Mouse (Mus musculus): ENCODE measurements around the gene Dok7.

Gene Dok7

DNA sequence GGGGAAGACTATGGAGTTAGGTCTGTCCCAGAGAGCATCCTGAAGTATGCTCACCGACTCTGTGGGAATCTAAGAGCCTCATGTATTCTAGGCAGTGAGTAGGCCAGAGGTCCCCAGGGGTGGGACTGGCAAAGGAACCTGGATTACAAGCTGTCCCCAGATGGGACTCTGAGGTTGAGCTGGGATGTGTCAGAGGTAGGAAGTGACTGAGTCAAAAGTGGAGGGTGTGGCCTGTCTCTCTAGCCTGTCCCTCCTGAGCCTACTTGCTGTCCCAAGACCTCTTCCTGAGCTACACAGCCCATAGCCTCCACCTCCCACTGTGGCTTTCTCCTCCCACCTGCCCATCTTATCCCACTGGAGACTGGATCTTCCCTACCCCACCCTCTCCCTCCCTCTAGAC, 1.6 kb downstream of the Dok7 start:
- no peak for DNase-seq

DNA sequence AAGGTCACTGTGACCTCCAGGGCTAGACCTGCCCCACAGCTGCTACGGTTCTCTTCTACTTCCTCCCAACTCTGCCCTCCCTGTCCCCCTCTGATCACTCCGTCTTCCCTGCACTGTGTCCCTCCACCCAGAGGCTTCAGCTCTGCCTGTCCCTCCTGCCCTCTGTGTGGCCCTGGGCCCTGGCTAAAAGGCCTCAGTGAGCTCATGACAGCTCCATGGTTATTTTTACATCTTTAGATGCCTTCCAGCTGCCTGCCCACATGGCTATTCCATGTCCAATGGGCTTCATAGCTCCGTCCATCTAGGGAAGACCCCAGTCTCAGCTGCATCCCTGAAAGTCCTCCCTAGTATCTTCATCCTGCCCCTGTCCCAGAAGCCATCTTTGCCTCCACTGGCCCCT, 3.5 kb downstream of the Dok7 start:
- no peak for DNase-seq

DNA sequence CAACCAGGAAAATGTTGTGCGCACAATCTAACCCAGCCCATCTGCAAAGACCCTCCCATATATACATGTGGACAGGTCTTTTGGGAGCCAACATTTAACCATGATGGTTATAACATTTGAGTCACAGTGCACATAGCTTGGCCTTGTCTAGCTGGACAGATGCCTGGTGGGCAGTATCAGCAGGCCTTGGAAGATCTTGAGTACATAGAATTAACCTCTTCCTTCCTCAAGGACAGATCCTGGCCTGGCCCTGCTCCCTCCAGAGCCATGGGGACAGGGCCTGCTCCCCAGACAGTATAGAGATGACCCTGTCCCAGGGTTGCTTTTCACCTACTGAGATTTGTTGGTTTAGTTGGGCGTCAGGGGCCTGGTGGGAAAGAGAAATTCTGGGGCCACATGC, 13.3 kb downstream of the Dok7 start:
- DNase-seq: no peak

DNA sequence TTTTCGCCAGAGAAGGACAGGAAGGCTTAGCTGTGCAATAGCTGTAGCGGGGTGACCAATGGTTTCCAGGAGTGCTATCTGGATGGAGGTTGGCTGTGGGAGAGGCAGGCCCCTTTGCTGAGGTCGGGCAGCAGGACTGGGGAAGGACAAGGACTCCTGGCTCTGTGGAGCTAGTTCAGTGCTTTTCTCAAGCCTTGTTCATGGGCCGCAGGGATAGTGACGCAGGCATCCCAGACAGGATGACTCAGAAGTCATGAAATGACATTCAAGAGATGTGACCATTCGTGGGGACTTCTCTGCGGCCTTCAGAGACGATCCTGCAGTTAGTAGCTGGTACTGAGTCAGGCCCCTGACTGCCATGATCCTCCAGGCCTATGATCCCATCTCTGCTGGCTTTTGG, 13.7 kb downstream of the Dok7 start:
- DNase-seq: no peak

GRCm38 (mm10) chr5:35070953-35071352, 14.4 kb downstream of the Dok7 start:
- DNase-seq: no peak

DNA sequence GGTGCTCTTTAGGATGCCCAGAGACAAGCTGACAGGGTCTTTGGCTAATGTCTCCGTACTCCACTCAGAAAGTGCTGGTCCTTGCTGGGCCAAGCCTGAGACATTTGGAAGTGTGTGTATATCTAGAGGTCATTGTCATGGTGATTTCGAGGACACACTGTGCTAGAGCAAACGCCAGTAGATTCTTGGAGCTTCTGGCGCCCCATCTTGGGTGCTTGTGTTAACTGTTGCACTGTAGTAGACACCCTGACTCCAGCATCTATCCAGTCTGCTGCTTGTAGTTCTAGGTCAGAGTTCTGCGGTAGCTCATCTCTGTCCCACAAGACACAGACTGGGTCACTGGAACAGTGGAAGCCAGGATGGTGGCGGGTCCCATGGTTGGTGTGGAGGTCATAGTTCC, 15.3 kb downstream of the Dok7 start:
- DNase-seq: no peak

- DNase-seq: no peak
Observed at GRCm38 (mm10) chr5:35073235-35073634, 16.7 kb downstream of the Dok7 start.

- no peak for DNase-seq
Observed at GRCm38 (mm10) chr5:35073992-35074391, 17.4 kb downstream of the Dok7 start.

DNA sequence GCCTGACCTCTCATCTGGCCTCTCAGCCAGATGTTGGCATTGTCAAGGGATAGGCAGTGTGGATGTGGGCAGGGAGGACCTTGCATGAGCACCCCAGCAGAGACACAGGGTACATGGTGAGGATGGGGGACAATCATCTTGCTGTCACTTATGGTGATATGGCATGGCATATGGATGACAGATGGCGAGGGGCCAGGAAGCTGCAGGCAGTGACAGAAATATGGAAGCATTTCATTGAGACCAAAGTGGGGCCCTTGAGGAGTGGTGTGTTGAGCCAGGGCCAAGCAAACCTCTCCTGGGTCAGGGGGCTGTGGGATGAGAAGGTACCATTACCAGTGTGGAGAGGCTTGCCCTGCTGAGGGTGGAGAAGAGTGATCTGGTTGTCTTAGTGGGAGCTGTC, 19.8 kb downstream of the Dok7 start:
- DNase-seq: no peak

- DNase-seq: no peak
Observed at GRCm38 (mm10) chr5:35079101-35079500, 22.5 kb downstream of the Dok7 start.

- DNase-seq: no peak
Observed at GRCm38 (mm10) chr5:35084913-35085312, 28.3 kb downstream of the Dok7 start.

GRCm38 (mm10) chr5:35088785-35089613, 32.4 kb downstream of the Dok7 start:
- peak; percentile 35 for DNase-seq

DNA sequence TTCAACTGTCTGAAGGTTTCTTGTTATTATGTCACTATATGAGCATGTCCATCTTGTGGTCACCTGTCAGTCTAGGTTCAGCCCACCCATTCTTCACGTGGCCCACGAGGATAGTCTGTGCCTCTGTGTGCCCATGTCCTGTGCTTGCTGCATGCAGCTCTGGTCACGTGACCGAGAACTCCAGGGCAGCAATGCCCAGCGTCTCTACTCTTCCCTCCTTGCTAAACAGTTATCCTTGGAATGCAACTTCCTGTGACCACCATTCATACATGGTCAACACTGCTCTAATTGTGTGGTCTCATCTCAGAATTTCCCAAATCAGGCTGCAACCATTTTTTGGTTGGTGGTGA, 33.0 kb downstream of the Dok7 start:
- DNase-seq: no peak

GRCm38 (mm10) chr5:35091636-35092035, 35.1 kb downstream of the Dok7 start:
- no peak for DNase-seq

- DNase-seq: no peak
Observed at GRCm38 (mm10) chr5:35103086-35103485, 46.5 kb downstream of the Dok7 start.

DNA sequence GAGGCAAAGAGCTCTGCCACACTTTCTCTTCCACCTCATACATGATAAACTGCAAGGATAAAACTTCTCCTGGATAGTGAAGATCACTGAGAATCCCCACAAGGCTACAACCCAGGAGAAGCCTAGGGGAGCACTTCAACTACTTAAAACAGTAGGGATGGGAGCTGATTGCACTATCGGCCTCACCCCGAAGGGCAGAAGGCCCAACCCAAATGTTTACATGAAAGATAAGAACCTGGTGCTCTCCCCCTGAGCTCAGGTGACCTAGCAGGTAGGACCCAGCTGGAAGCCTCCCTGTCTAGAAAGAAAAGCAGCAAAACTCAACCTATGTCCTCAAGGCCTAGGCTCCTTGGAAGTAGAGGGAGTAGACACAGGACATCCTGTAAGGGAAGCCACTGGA, 47.0 kb downstream of the Dok7 start:
- DNase-seq: no peak

DNA sequence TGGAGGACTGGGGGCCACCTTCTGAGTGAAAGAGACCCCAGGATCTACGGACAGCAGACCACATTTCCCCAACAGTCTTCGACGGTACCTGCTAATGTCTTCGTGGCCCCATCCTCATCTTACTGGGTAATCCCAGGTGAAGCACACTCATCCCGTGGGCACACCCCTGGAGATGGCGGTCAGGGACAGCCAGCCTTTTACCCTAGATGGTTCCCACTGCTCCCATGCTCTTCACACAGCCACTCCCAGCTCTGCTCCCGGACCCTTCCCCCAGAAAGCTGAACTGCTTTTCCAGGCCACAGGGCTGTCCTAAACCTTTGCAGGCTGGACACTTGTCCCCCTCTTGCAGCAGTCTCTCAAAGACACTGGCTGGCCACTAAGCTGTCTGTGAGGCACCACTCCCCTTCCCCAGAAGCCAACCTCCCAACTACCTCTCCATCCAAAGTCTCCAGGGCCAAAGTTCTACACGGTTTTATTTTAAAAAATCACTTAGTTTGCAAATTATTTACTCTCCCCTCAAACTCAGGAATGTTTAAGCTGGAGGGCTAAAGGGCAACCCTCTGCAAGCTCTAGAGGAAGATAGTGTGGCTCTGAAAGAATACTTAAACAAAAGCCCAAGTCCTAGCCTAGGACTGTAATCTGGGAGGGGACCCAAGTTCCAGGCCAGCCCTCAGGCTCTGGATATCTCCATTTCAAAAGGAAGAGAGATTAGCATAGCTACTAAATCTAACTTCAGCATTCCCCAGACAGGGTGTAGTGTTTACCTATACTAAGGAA, 47.8 kb downstream of the Dok7 start:
- DNase-seq: no peak

GRCm38 (mm10) chr5:35104960-35105921, 48.7 kb downstream of the Dok7 start, which contains the start of gene Lrpap1:
TSS of gene Lrpap1 (minus strand) at chr5:35105766.
- DNase-seq: peak; percentile 86

DNA sequence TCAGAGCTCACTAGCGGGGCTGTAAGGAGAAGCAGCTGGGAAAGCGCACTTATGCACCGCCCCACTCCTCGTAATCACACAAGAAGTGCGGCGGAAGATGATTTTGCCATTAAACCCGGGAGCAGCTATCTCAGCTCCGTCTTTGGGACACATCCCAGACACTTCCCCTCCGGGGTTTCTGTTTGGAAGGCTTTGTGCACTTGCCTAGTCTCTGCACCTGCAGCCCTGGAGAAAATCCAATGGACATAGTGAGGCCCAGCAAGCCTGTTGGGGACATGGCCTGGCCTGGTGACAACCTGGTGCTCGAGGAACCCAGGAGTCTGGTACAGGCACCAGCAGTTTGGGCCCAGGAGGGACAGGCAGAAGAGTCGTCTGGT, 49.3 kb downstream of the Dok7 start:
- no peak for DNase-seq

GRCm38 (mm10) chr5:35112444-35112843, 55.9 kb downstream of the Dok7 start:
- peak; percentile 36 for DNase-seq

DNA sequence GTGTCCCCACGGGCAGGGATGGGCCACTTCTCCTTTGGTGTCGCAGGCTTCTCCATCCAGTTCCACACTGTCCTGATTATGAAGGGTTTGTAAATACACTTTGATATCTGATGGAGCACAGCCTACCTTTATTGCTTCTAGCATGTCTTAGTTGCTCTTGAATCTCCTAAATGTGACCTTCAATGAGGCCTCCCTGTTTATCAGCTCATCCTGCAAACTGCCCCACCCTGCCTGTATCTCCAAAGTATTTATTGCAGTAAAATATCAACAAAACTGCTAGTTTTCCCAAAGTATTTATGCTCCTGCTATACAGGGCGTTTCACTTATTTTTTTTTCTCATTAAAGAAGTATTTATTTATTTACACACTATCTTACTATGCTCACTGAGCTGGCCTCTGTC, 59.4 kb downstream of the Dok7 start:
- DNase-seq: no peak

DNA sequence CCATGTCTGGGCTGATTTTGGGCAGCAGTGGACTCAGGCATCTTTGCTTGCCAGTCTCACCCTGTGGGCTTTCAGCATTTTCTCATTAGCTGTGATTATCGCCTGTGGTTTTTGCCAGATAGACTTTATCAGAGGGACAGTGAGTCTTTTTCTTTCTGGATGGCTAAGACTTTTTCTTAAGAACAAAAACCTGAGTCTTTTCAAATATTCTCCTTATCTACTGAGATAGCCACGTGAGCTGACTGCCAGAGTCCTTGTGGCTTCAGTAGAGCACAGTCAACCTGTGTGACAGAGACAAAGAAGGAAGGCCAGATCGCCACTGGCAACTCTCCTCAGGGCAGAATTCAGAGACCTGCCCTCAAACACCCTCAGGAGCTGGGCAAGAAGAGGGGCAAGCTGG, 61.1 kb downstream of the Dok7 start:
- no peak for DNase-seq

DNA sequence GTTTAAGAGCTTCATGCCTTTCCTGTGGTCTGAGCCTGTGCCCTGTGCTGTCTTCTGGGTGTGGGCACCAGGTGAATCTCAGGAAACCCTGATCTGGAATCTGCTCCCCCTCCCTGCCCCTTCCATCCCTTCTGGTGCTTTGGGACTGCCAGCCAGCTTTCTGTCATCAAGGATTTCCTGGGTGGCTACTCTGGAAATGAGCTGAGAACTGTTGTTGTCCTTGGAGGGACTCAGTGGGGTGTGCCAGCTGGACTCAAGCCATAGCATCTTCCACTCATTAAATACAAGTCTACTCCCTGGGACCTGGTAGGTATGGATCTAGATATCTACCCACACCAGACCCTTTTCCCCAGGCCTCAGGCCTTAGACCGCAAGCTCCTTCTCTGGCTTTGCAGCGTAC, 61.9 kb downstream of the Dok7 start:
- DNase-seq: no peak

Measured in right cerebral cortex, postnatal 25 days (tissue).